Mouse (Mus musculus) testis, postnatal 10 days (tissue): ENCODE data around the gene Ugt1a8.
A peak's percentile ranks its signal among the peaks of the same experiment; 100 is the strongest.

Experiments
- DNase-seq: peaks from one replicate; pipeline ENCODE4 v3.0.0; 2021; ENCODE audit warnings: low spot score

Ugt1a8 gene

DNA sequence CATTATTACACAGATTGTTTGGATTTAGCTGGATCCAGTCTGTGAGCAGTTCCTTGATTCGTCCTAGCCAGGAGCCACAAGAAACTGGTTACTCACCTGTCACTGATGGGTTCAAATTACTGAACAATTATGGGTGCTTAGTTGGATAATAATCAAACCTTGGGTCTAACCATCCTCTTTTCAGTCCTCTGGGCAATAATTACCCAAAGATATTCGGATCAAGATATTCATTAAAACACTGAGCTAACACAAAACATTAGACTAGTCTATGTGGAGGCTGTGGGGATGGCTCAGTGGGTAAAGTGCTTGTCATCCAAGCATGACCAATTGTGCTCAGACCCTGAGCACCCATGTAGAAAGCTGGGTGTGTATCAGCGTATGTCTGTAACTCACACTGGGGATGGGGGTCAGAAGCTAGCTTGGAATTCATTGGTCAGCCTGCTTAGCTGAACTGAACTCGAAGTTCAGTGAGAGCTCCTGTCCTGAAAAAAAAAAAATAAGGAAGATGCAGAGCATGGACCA, 148.3 kb downstream of the Ugt1a8 start:
- DNase-seq = no peak

DNA sequence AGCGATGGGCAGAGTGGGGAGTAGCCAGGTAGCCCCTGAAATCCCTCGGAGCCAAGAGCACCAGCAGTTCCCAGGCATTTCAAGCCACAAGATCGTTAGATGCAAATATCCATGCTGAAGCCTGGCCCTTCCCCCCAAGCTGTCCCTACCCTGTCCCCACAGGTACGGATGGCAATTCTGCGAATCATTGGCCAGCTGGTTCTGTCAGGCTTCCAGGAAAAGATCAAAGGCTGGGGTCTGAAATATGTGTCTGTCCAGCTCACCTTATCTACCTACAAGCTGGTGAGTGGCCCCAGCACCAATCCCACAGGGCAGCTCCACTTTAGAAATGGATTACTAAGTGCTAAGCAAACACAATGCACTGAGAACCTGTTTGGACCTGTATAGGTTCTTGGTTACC, 149.7 kb downstream of the Ugt1a8 start:
- no peak for DNase-seq

DNA sequence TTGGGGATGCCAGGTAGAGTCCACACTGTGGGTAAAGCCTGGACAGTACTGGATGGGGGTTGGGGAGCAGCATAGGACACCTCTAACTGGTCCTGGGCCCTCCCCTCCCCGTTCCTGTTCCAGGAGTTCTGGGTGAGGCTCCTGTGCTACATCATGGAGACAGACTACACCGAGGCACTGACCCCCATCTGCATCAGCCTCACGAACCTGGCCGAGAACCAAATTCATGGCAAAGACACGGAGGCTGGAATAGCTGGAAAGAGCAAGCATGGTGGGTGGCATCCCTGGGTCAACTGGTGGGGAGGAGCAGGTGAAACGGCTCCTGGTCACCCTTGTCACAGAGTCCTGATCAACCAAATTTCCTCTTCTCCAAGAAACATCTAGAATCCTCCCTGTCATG, 151.2 kb downstream of the Ugt1a8 start:
- DNase-seq = peak; percentile 70

DNA sequence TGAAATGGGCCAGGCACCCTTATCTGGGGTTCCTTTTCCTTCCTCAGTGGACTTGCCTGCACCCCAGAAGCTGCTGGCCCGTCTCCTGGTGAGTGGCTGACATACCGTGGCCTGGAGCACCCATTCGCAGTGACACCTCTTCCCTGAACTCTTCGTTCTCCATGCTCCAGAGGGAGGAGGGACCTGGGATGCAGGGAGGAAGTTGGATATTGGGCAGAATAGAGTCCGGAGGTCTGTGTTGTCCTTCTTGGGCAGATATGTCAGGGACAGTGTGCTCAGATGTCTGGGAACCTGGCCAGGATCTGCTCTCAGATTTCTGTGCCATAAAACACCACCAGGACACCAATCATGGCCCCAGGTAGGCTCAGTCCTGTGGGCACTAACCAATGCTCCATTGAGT, 152.5 kb downstream of the Ugt1a8 start:
- peak; percentile 65 for DNase-seq

DNA sequence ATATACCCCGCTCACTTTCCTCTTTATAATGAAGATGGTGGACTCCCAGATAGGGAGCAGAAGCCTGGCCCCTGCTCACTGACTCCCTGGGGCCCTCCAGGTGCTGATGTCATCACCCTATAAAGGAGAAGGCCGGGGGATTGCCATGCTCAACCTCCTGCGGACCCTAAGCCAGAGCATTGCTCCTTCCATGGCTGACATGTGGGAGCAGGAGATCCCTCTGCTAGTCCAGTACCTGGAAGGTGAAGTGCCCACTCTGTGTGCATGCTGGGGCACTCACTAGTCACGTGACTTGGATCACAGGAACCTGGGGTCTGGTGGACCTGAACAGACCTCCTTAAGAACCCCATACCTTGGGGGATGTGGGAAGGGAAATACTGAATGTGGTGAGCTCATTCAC, 153.0 kb downstream of the Ugt1a8 start:
- DNase-seq = peak; percentile 64

DNA sequence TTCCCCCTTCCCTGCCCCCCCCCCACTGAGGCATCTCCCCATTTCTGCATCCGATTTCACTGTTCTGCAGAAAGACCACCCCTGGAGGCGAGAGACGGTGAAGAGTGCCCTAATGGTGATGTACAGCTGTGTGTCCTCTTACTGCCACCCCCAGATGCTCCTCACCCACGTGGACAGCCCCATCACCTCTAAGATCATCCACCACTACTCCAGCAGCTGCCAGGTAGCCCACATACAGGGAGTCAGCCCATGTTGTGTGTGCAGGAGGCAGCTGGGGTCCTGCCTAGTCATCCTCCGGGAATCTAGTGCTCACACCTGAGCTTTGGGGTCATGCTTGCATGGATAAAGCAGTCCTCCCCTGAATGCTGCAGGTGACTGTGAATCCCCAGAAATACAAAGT, 156.2 kb downstream of the Ugt1a8 start:
- no peak for DNase-seq

DNA sequence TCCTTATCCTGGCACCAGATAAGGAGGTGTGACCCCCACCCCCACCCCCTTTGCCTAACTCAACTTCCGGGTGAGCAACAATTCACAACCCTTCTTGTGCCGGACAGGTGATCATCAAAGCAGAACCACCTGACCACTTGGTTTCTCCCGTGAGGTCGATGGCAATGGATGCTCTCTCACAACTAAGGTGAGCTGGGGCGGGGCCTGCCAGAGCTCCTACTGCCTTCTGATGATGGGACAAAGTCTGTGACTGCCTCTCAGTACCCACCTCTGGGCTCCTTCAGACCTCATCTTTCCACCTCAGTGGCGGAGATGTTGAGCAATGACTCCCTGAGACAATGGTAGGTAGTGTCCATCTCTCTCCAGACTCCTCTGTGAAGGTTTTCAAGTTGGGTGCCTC, 158.3 kb downstream of the Ugt1a8 start:
- peak; percentile 71 for DNase-seq

DNA sequence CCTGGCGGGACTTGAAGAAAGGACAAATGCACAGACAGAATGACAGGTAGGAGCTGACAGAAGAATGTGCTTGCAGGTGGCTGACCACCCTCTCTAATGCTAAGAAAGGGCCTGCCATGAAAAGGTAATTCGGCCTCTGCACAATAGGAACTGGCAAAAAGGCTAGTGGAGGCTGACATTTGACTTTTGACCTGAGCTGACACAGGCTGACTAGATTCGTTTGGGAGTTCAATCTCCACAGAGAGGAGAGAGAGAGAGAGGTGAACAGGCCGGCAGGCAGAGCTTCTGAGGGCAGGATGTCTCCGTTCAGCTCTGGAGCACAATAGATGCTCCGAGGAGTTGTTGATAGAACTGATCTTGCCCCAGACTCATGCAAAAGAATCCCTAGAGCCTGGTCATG, 158.8 kb downstream of the Ugt1a8 start:
- DNase-seq = no peak

DNA sequence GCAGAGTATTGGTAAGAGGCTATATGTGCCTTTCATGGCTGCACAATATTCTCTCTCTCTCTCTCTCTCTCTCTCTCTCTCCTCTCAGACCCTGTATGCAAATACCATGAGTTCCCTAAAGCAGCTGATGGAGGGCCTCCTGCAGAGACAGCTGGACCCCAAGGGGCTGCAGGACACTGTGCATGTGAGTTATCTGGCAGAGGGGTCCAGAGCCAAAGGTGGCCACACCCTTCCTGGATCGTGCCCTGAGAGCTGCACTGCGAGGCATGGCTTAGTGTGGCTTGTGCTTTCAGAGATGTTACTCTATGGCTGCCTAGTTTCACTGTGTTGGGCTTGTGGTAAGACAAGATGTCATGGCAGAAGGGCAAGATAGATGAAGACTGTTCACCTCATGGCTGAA, 160.0 kb downstream of the Ugt1a8 start:
- peak; percentile 65 for DNase-seq

DNA sequence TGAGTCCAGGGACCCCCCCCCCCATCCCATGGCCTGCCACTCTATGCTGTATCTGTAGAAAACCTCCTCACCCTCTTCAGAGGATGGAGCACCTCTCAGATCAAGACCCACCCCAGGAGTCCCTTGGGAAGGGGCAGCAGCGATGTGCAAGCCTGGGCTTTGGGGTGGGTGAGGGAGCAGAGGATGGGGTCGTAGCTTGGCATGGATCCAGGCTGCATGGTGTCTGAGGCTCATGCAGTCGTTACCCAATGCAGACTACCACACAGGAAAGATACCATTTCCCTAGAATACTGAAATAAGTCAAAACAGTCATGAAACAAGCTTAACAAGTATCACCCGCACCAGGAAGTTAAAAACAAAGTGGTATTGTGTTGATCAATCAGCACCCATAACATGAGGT, 161.0 kb downstream of the Ugt1a8 start:
- peak; percentile 82 for DNase-seq

DNA sequence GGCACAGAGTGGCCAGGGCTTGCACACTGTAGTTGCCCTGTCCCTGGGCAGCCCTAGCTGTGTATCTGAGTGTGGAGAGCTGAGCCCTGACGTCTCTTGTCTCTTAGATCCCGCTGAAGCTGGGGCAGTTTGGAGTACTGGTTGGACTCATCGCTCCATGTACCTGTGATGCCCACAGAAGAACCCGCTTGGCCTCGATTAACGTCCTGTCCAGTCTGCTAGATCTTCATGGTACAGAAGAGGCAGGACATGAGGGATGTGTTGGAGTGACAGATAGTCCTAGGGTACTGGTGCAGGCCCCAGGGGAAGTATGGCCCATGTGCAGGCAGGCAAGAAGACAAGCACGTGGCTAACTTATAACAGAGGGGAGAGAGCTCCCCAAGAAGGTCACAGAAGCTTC, 162.0 kb downstream of the Ugt1a8 start:
- no peak for DNase-seq

DNA sequence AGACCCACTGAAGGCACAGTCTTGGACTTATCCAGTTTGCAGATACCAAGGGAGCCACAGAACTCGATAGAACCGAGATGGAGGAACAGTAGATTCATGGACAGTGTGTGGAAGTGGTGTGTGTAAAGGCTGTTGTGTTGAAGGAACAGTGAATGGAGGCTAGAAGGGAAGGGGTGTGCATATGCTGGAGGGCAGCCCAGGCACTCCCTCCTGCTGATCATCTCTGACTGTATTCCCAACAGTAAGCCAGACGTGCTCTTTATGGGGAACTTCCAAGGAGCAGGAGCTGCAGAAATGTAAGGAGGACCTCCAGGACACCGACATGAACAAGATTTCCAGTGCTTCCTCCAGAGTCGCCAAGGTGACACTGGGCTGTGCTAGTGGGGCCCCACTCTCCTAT, 162.4 kb downstream of the Ugt1a8 start:
- DNase-seq = no peak

DNA sequence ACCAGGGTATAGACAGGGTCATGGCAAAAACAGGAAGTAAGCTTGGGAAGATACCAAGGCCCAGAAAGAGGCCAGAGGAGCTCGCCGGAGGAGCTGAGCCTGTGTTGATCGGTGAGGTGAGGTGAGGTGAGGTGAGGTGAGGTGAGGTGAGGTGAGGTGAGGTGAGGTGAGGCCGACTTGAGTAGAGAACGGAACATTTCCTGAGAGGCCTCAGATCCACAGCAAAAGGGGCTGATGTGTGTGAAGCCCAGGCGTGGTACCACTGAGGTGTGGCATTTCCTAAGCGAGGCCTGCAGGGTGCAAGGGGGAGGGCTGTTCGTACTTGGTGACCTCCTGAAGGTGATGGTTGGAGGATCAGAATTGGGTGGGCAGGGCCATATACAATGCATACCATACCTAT, 165.5 kb downstream of the Ugt1a8 start:
- DNase-seq = no peak

DNA sequence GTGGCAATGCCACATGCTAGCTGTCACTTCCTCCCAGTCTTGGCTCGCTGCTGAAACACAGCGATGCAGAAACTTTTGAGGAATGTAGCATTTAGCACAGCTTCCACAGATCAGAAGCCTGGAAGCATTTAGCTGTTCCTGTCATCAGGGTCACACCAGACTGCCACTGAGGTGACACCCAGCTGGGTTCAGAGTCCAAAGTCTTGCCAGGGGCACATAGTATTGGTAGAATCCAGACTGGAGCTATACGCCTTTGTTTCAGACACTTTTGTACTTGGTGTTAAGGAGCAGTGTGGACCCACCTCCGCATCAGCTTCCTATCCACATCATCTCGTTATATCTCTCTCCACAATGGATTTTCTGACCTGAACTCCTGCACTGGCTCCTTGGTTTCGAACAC, 165.9 kb downstream of the Ugt1a8 start:
- no peak for DNase-seq

DNA sequence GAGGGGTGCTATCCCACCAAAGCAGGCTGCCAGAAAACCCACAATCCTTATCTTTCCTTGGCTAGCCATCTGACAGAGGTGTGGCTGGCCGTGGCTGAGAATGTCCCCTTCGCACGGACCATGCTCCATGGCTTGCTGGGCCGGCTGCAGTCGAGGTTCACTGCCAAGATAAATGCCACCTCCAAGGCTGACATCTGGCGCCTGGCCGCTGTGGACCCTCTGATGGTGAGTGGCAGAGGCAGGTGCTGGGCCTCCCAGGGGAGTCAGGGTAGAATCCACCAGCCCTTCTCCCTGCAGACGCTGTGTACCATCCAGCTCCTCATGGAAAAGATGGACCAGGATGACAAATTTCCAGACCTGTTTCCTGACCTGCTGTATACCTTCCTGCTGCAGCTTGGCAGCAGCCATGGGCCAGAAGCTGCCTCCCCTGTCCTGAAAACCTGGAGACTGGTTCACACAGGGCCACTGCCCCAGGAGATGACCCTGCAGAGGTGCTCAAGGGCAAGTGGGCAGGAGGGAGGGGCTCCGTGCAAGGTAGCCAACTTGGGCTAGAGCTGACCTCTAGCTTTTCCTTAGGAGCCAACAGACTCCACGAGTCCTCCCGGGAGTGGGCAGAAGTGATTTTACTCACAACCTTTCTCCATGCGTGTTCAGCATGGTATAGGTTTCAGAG, 167.3 kb downstream of the Ugt1a8 start:
- peak; percentile 77 for DNase-seq

DNA sequence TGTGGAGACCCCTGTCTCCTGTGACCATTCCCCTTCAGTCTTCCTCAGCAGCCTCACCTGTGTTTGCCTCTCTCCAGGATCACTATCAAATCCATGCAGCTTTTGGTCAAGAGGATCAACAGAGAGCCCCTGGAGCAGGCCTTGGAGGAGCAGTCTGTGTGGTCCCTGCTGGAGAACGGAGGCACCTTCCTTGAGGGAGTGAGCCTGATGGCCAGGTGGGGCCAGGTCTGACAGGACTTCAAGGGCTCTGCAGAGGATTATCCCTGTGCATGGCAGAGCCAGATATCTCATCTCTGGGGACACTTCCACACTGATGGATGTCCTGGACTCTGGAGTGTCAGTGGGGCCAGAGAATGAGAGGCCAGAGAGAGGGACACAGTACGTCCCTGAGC, 167.8 kb downstream of the Ugt1a8 start:
- DNase-seq = no peak

DNA sequence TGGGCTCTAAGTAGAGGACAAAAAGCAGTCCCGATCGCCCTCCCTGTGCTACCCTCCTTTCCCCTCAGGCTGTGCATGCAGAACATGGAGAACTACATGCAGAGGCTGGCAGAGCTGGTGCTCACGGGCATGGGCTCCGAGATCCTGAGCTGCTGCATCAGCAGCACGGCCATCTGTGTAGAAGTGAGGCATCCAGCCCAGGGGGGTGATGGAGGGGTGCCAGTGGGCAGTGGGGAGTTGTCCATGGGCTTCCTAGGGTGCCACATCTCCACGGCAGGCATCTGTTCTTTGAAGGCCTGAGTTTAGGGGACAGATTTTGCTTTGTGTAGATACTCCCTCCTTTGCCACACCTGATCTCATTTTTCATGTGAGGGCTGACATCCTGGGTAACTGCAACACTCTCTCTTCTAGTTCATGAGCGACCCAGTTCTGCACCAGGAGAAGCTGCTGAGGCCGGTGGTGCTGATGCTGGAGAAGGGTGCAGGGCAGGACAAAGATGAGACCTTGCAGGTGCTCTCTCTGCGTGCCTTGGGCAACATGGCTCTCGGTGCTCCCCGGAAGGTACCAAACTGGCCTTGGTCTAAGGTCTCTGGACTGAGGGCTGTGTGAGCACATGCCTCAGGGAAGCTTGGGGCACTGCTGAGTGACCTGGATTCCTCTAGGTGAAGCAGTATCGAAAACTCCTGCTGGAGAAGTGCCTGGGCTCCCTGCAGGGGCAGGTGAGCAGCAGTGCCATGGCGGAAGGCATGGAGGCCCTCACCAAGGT, 168.6 kb downstream of the Ugt1a8 start:
- DNase-seq = peak; percentile 80

DNA sequence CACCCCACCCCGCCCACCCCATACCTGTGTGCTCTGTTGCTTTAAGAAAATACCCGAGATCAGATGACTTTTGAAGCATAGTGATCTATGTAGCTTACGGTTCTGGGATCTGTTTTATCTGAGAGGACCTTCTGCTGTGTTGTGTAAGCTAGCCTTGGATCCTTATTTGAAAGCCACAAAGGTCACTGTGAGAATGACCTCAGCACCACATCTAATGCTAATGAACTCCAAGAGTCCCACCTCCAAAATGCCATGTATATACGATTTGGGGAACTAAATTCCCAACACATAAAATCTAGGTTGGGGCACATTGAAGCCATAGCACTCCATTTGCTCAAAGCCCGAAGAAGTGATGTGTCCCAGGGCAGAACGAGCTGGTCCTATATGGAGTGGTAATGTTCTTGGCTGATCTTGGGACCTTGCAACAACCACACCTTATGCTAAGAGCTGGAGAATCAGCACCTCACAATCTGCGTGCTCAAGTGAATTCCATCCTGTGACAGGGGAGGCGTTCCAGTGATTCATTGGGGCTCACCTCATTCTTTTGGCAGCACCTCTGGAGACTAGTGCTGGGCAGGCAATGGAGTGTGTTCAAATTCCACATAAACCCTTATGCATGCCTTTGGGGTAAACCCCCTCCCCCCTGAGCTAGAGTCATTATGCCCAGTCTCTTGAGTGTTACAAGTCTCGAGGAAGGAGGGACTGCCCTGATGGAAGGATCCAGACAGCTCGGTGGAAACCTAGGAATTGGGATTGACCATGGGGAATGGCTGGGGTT, 169.5 kb downstream of the Ugt1a8 start:
- no peak for DNase-seq

DNA sequence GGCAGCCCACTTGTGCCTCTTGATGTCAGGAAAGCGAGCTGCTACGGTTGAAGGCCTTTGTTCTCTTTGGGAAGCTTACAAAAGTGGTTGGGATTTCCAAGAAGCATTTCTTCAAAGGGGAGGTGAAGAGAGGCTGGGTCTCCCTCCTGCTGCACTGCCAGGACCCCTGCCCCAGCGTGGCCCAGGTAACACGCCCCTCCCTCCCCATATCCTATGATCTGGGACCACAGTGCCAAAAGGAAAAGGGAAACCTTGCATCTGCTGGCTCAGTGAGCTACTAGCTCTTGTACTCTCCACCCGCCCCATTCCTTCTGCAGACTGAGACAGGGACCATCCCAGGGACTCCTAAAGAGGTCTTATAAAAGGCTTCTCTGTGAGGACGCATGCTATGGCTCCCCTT, 170.1 kb downstream of the Ugt1a8 start:
- DNase-seq = no peak

DNA sequence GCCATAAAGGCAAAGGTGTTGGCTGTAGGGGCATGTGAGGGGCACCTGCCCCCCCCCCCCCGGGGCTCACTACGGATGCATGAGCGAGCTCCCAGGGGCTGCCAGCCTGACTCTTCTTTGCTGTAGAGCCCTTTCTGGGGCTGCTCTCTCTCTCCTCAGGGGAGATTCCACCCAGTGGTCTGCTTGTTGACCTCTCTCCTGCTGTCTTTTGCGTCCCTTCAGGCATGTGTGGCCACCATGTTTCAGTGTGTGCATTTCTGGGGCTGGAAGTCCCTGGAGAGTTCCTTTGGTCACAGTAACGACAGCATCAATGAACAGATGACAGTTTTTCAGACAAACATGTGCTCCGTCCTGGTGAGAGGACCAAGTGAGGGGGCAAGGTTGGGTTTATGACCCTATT, 170.7 kb downstream of the Ugt1a8 start:
- DNase-seq = no peak

DNA sequence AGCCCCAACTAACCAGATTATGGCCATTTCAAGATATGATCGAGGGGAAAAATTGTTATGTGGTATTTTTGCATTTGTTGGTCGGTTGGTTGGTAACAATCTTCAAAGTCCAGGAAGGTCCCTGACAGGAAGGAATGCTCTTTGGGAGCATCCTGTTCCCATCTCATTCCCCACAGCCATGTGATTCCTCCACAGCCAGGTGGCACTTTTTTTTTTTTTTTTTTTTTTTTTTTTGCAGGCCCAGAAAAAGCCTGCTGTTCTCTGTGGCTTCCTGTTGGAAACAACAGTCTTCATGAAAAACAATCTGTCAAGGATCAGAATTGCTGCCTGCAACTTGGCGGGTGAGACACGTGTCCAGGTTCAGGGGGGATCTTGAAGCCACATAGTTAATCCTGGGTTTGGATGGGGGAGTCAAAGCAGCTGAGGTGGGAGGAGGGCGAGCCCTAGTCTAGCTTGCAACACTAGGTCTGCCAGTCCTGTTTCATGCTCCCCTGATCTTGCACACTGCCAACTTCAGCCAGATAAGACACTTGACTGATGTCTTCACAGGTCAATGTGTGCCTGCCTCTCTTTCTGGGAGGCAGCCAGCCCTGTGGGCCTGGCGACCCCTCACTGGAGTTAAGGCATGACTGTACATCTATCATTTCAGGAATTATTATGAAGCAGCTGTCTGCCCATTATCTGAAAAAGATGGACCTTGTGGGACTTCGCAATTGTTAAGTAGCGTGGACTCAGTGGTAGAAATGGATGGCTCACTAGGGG, 171.4 kb downstream of the Ugt1a8 start:
- peak; percentile 76 for DNase-seq

DNA sequence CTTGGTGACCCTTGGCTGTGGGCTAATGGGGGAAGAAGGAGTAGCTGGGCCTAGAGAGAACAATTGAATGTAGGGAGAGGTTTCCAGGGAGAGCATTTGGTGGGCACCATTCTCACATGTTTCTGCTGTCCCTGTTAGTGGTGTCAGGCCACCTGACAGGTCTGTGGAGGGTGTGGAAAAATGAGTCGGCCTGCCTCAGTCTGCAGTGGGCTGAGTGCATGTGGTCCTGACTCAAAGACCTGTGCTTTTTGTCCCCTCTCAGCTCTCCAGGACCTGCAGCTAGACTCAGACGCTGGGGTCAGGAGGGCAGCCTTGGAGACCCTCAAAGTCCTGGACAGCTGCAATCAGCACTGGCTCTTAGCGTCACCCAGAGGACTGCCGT, 172.0 kb downstream of the Ugt1a8 start:
- DNase-seq = peak; percentile 74
